Mouse (Mus musculus) lung, adult 2 months (tissue): ENCODE measurements around the gene Pdk4.

Source experiments
- CTCF ChIP-seq: fragments of 200-500 bp; IDR thresholded peaks from 2 replicates; pipeline ENCODE4 v1.5.1; 2011; ENCODE audit warnings: mild to moderate bottlenecking, low read length, control low read depth; ENCODE audit not compliant: insufficient read depth
- POLR2A ChIP-seq: fragments of 200-500 bp; IDR thresholded peaks from 2 replicates; pipeline ENCODE4 v1.6.1; 2011; ENCODE audit warnings: low read depth, mild to moderate bottlenecking, control low read depth, low read length, borderline replicate concordance; ENCODE audit errors: extremely low read depth

DNA sequence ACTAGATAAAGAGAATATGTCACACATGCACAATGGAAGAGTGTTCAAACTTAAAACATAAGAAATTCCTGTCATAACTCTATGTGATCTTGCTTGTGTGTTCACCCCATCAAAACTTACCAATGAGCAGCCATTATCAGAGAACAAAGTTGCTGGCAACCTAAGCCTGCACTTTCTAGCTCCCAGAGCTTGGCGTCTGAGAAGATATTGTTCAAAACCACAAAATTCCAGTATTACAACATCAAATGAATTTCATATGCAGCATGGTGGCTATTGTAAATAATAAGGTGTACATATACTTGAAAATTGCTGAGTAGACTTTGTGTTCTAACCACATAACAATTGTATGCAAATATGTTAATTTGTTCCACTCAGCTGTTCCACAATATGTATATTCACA lies 6.7 kb upstream of the Pdk4 start:
- TF ChIP-seq POLR2A: no peak
- no peak for TF ChIP-seq CTCF
